Mouse (Mus musculus): ENCODE data around the gene Rasal3. TPM values are rescaled to one million over a fixed set of nuclear protein-coding genes. Genes with fewer than 3 reads are reported as not detected.

The Rasal3 gene
- polyA plus RNA-seq, 1 experiment: not detected

DNA sequence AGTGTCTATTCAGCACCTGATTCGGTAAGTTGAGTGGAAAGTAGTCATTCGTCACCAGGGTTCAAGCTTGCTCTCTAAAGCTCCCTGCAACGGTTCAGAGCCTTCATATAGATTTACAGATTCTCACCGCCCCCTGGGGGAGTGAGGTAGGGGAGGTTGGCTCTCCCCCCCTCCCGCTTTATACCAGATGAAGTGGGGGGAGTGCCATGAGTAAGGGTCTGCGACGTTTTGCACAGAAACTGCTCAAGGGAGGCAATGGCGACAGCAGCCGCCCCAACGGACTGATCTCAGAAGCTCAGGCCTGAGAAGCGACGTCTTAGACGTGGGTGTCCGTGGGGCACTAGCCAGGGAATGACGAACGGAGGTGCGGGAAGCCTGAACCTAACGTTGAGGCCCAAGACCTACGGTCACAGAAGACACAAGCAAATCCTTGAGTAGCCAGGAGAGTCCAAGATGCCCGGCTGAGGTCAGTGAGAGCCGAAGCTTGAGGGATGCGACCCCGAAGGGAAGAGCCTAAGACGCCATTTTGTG, 53.5 kb downstream of the Rasal3 start:
- Histone ChIP-seq H3K4me3 (ENCODE audit: insufficient read depth, low read length) (peak overlapping the region; percentile 63), H3K27ac (ENCODE audit: insufficient read depth, low read length) (0 out of 2 replicates have a peak overlapping the region, but pooled peaks have one; percentile 1), H3K4me1 (ENCODE audit: control insufficient read depth, insufficient read depth, low read length) (peaks cover 1% of the 10 kb centered on the region; the same call in 1 of the 2 replicates)
- no peak for TF ChIP-seq CTCF (IDR thresholded peaks at IDR 0.05; ENCODE audit: borderline replicate concordance, insufficient read depth, low read length)
- no peak for TF ChIP-seq POLR2A (IDR thresholded peaks at IDR 0.05; ENCODE audit: low read depth, low read length)

DNA sequence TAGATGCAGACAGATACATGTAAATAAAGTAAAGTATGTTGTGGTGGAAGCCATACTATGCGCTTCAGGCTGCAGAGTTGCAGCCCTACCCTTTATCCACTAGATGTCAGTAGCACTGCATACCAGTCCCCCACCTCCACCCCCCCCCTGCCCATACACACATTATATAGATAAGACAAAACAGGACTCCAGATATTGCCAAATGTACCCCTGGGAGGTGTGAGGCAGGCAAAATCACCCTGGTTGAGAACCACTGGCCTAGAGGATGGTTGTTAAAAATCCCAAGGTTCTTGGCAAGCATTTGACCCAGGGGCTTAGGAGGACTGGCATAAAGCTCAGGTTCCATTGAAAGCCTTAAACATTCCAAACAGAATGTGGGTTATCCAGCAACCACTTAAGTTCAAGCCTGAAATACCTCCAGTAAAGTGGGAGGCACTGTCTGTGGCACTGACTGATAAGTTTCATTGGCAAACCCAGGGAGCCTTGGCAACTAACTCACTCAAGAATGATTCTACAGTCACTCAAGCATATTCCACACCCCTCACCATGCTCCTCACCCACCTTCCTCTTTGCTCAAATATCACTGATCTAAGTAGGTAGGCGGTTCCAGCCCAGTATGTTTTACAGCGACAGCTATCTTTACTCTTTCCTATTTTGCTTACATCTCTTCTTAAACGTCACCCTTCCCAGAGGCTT, 54.2 kb downstream of the Rasal3 start:
- Histone ChIP-seq H3K4me1 (ENCODE audit: control insufficient read depth, insufficient read depth, low read length) (peaks cover 1% of the 10 kb centered on the region; the same call in 1 of the 2 replicates), H3K4me3 (ENCODE audit: insufficient read depth, low read length) (peak overlapping the region; percentile 63), H3K27ac (ENCODE audit: insufficient read depth, low read length) (no peak overlapping the region)
- no peak for TF ChIP-seq POLR2A (IDR thresholded peaks at IDR 0.05; ENCODE audit: low read depth, low read length)
- peak; percentile 64 for TF ChIP-seq CTCF (IDR thresholded peaks at IDR 0.05; ENCODE audit: borderline replicate concordance, insufficient read depth, low read length)

DNA sequence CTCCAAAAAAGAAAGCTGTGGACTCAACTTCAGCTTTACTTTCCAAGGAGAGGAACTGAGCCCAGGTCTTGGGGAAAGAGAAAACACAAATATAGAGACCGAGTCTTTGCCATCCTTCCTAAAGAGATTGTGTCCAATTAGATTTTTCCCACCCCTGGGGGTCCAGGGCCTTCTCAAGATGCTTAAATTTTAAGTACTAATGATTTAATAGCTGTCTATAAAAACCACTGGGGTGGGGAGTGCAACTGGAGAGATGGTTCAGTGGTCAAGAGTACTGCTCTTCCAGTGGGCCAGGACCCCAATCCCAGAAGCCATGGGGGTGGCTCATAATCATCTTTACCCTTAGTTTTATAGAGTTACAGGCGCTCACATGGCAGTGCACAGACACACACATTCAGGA, 55.0 kb downstream of the Rasal3 start:
- H3K4me3 ChIP-seq (ENCODE audit: insufficient read depth, low read length): no peak overlapping the region
- TF ChIP-seq CTCF (IDR thresholded peaks at IDR 0.05; ENCODE audit: borderline replicate concordance, insufficient read depth, low read length) (no peak), POLR2A (IDR thresholded peaks at IDR 0.05; ENCODE audit: low read depth, low read length) (no peak)
- no peak overlapping the region for H3K27ac ChIP-seq (ENCODE audit: insufficient read depth, low read length)
- H3K4me1 ChIP-seq (ENCODE audit: control insufficient read depth, insufficient read depth, low read length): peaks cover 1% of the 10 kb centered on the region; the same call in 1 of the 2 replicates

DNA sequence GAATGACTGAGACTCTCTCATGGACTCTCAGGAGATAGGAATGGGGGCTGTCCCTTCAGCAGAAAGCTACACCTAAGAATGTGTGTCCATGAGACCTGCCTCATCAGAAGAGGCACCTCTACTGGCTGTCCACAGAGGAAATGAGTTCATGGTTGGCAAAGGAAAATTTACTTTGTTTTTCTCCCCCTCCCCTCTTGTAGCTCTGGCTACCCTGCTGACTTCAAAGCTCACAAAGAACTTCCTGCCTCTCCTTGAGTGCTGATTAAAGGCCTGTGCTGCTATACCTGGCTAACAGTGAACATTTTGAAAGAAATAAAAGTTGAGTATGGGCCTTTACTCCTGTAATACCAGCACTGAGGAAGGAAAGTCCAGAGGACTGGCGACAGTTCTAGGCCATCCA, 62.3 kb downstream of the Rasal3 start:
- no peak for TF ChIP-seq POLR2A (IDR thresholded peaks at IDR 0.05; ENCODE audit: low read depth, low read length)
- Histone ChIP-seq H3K27ac (ENCODE audit: insufficient read depth, low read length) (no peak overlapping the region), H3K4me3 (ENCODE audit: insufficient read depth, low read length) (no peak overlapping the region), H3K4me1 (ENCODE audit: control insufficient read depth, insufficient read depth, low read length) (no peaks in the 10 kb centered on the region)

Other genes with a start within 250 kb of the Rasal3 start
- gene Notch3, start 236.7 kb downstream of the Rasal3 start, polyA plus RNA-seq (2011; ENCODE audit: insufficient read length, low read depth, missing spikeins): 18.8 and 20.8 TPM in 2 replicates
- gene Ephx3, start 214.0 kb downstream of the Rasal3 start, polyA plus RNA-seq (2011; ENCODE audit: insufficient read length, low read depth, missing spikeins): not detected in 2 replicates
- gene Brd4, start 118.9 kb downstream of the Rasal3 start, polyA plus RNA-seq (2011; ENCODE audit: insufficient read length, low read depth, missing spikeins): 79.6 and 80.7 TPM in 2 replicates
- 53.2 and 61.9 TPM in 2 replicates for gene Akap8, start 82.3 kb downstream of the Rasal3 start, polyA plus RNA-seq (2011; ENCODE audit: insufficient read length, low read depth, missing spikeins)
- 28.0 and 32.7 TPM in 2 replicates for gene Akap8l, start 53.0 kb downstream of the Rasal3 start, polyA plus RNA-seq (2011; ENCODE audit: insufficient read length, low read depth, missing spikeins)
- gene Wiz, start 14.1 kb downstream of the Rasal3 start, polyA plus RNA-seq (2011; ENCODE audit: insufficient read length, low read depth, missing spikeins): 24.4 and 26.1 TPM in 2 replicates
- not detected in 2 replicates for gene Pglyrp2, start 20.6 kb upstream of the Rasal3 start, polyA plus RNA-seq (2011; ENCODE audit: insufficient read length, low read depth, missing spikeins)
- gene Cyp4f39, start 49.1 kb upstream of the Rasal3 start, polyA plus RNA-seq (2011; ENCODE audit: insufficient read length, low read depth, missing spikeins): not detected in 2 replicates
- gene Cyp4f17, start 102.5 kb upstream of the Rasal3 start, polyA plus RNA-seq (2011; ENCODE audit: insufficient read length, low read depth, missing spikeins): 15.1 and 15.8 TPM in 2 replicates
- gene Cyp4f16, start 133.0 kb upstream of the Rasal3 start, polyA plus RNA-seq (2011; ENCODE audit: insufficient read length, low read depth, missing spikeins): 31.3 TPM in 2 replicates
- gene Cyp4f37, start 217.7 kb upstream of the Rasal3 start, polyA plus RNA-seq (2011; ENCODE audit: insufficient read length, low read depth, missing spikeins): not detected in 2 replicates